Mouse (Mus musculus) left cerebral cortex, adult 18-20 months (tissue): ENCODE results near the gene Entr1. TPM values are rescaled to one million over a fixed set of nuclear protein-coding genes. Genes with fewer than 3 reads are reported as not detected.
"Not testable (repeated sequence)": the region's sequence is repeated elsewhere in the genome, so short reads cannot be mapped to it uniquely, and the experiment has no call there.

Source experiments
- DNase-seq, 2 experiments: peaks; one replicate each; pipeline ENCODE4 v3.0.0; 2021 to 2022; ENCODE audit warnings: low spot score in 2 of 2, mixed read lengths in 1 of 2
- total RNA-seq, 2 experiments: library from RNA; stranded (reverse); gene quantifications; 2 replicates each; pipeline ENCODE4 v1.2.3; 2021

Gene Entr1
- total RNA-seq, 2 experiments from 2014 or later: 139 to 145 TPM

DNA sequence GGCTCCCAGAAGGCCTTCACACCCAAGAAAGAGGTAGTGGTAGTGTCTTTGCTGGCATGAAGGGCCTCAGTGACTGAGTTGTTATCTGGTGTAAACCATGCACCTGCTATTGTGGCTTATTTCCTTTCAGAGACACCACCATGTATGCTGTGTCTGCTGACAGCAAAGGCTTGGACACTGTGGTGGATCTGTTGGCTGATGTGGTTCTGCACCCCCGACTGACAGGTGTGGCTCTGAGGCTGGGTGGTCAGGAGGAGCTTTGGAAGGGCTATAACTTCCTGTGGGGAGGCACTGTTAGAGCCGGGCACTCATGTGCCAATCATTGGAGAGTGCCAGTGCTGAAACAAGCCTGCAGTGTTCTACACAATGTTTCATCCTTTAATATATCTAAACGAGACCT is 1.8 kb upstream of the Entr1 start:
- DNase-seq: no peak

- no peak for DNase-seq
Measured at GRCm38 (mm10) chr2:26388682-26389153, 398 bp downstream of the Entr1 start.

DNA sequence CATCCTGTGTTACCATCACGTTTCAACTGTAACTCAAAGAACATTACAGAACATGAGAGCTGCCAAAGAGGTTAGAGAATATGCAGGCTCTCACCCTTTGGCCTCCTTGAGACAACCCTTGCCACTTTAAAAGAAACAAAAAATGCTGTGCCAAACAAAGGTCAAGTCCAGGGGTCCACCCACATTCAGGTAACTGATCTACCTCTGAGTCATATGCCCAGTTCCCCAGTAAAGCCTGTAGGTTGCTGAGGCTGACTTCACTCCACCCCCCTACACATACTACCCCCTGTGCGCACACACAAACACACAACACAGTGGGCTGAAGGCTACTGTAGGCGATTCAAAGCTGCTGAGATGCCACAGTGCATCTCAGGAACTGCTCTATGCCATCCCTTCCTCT is 1.4 kb downstream of the Entr1 start:
- DNase-seq: no peak

- not testable (repeated sequence) for DNase-seq
Measured at GRCm38 (mm10) chr2:26380871-26381270, 8.2 kb downstream of the Entr1 start.

DNA sequence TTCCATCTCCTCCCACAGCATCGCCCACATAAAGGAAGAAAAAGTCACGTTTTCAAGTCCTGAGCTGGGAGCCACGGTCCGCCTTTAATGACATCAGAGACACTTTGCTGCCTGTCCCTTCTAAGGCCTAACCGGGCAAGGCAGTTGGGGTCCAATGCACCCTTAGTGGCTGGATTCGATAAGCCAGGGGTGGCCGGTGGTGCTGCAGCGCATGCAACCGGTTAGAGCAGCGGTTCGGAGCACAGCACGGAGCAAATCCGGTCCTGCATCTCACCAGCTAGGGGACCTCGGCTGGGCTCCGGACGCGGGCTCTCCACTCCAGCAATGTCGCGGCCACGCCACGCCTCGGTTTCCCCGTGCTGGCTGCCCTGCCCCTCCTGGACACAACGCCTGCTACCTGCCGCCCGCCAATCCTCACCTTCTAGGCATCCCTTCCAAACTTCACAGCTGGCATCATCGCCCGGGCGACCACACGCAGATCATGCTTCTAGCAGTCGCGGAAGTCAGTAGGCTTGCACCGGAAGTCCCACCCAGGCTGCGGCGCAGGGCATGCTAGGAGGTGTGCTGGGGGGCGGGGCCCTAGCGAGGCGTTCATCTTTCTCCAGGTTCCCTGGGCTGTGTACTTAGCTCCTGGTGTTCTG is 8.9 kb downstream of the Entr1 start, which contains the start of gene Snapc4:
Gene Snapc4, minus strand, starts transcription at position 523 of the 641 bp plus-strand sequence.
- peak; percentile 84 to 89 for DNase-seq

GRCm38 (mm10) chr2:26372396-26372795 is 16.7 kb downstream of the Entr1 start:
- no peak for DNase-seq

- DNase-seq: no peak
Measured at GRCm38 (mm10) chr2:26368572-26368971, 20.5 kb downstream of the Entr1 start.

DNA sequence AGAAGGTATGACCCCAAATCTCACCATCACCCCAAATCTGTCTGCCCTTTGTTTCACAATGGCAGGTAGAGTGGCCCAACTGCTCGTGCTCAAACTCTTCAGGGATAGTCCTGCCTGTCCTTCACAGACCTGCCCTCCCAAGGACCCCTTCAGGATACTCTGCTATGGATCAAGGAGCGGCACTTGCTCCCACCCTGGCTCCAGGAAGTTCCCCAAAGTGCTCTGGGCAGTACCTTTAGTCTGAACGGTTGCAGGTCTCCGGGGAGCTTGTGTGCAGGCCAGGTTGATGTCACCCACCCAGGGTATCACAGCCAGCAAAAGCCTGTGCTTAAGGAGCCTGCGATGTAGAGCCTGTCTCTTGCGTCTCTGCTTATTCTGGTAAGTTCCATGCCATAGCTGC is 21.2 kb downstream of the Entr1 start:
- DNase-seq: no peak

DNA sequence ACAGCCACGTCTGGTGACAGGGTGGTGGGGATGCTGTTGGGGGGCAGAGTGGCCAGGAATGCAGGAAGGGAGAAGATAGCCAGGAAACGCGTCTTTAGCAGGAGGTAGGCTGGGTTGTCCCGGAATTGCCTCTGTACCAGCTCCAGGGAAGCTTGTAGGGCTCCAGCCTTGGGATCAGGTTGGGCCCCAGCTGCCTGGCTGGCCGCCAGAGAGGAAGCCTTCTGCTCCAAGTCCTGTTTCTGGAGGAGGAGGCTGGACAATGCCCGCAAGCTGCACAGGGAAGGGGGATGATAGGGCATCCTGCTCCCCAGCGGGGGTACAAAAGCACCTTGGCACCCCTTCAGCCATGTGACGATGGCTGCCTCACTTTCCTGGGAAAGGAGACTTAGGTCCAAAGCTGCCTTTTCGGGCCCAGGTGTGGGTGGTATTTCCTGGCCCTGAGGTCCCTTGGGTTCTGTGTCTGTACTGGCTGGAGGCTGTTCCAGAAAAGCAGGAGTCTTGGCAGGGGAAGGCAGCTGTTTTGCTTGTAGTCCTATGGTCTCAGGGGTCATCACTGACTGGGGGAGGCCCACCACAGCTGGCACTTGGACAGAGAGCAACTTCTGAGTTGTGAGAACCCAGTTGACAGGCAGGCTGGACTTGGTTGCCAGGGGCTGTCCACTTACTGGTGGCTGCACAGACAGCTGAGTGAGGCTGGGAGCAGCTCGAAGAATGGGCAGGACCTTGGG is 24.2 kb downstream of the Entr1 start:
- no peak for DNase-seq

GRCm38 (mm10) chr2:26363481-26363880 is 25.6 kb downstream of the Entr1 start:
- DNase-seq: no peak

GRCm38 (mm10) chr2:26362991-26363390 is 26.1 kb downstream of the Entr1 start:
- DNase-seq: no peak

- DNase-seq: no peak
Measured at GRCm38 (mm10) chr2:26360772-26361171, 28.3 kb downstream of the Entr1 start, which contains the start of gene Card9. TSS of gene Card9 (minus strand) at chr2:26360918.

GRCm38 (mm10) chr2:26359983-26360382 is 29.1 kb downstream of the Entr1 start:
- DNase-seq: peak in 1 of 2 experiments; percentile 1

- DNase-seq: peak in 1 of 2 experiments; percentile 7
Measured at GRCm38 (mm10) chr2:26358667-26359320, 30.3 kb downstream of the Entr1 start.

DNA sequence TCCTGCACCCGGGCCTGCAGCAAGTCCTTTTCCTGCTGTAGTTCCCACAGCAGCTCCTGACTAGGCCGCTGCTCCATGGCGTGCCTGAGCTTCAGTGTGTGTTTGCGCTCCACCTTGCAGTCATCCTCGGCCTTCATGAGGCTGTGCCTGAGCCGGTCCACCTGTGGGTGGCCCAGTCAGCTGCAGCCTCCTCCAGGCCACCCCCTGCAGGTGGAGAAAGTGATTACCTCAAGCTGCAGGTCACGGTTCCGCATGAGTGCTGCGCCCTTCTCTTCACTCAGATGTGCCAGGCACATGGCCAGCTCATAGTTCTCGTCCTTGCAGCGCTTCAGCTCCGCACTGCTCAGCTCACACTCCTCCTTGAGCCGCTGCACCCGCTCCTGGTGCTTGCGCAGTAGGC is 31.6 kb downstream of the Entr1 start:
- no peak for DNase-seq

DNA sequence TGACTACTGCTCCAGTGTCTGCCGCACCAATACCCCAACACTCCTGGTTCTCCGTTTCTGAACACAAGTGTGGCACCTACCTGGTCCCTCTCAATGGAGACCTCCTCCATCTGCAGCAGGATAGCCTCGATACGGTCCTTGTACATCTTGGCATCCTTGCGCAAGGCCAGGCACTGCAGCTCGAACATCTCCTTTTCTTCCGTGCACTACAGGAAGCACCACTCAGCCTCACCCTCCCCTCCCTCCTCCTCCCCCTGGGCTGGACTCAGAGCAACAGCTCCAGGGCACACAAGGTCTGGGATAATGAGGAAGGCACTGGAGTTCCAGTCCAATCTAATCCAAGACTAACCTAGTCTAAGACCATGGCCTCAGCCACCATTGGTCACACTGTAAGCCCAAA is 32.4 kb downstream of the Entr1 start:
- no peak for DNase-seq

- no peak for DNase-seq
Measured at GRCm38 (mm10) chr2:26356231-26356630, 32.9 kb downstream of the Entr1 start.

GRCm38 (mm10) chr2:26354401-26354800 is 34.7 kb downstream of the Entr1 start:
- DNase-seq: no peak

- DNase-seq: peak in 1 of 2 experiments; percentile 4
Measured at GRCm38 (mm10) chr2:26353066-26353980, 35.8 kb downstream of the Entr1 start.

DNA sequence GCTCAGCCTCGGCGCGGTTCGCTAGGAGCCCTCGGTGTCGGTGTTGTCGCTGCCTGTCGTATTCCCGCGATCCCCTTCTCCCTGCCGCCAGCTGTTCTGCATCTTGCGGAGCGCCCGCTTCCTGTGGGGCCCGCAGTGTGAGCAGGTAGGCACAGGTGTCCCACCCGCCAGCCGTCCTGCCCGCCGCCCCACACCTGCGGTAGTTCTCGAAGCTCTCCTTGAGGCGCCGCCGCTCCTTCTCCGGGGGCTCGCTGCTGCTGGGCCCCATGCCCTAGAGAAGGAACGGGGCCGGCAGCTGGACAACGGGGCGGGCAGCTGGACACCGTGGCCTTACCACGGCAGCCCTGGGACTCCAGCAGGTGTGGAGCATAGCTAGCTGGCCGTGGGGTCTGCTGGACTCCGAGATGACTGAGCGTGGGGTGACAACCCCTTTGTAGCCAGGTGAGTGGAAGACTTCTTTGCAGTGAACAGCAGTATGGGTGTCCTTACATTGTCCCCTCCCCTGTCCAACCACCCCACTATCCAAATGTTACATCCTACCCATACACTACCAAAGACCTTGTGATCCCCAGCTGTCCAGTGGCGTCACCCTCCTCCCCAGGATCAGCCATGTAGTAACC is 36.7 kb downstream of the Entr1 start:
- peak in 1 of 2 experiments; percentile 9 for DNase-seq
